Mouse (Mus musculus) ES-E14 (cell line): ENCODE measurements at regions not wholly inside any gene's neighbourhood (a gene's known extent, or its start where the extent isn't known, plus 50 kb on each side); places are given as distances from the start of the nearest gene placed in this dataset.

Source experiments
- HCFC1 ChIP-seq: IDR thresholded peaks from 2 replicates; pipeline ENCODE4 v1.6.1; 2012; ENCODE audit warnings: low read length, inconsistent platforms, borderline replicate concordance; ENCODE audit not compliant: insufficient read depth
- MAFK ChIP-seq: IDR thresholded peaks from 2 replicates; pipeline ENCODE4 v1.6.1; 2014; ENCODE audit warnings: mild to moderate bottlenecking, low read depth, low read length, inconsistent platforms; ENCODE audit not compliant: insufficient read depth
- ZC3H11A ChIP-seq: IDR thresholded peaks from 2 replicates; pipeline ENCODE4 v1.6.1; 2012; ENCODE audit warnings: low read depth, mild to moderate bottlenecking, inconsistent platforms, low read length, borderline replicate concordance
- ZNF384 ChIP-seq: IDR thresholded peaks from 2 replicates; pipeline ENCODE4 v1.6.1; 2012; ENCODE audit warnings: low read depth, low read length, inconsistent platforms

DNA sequence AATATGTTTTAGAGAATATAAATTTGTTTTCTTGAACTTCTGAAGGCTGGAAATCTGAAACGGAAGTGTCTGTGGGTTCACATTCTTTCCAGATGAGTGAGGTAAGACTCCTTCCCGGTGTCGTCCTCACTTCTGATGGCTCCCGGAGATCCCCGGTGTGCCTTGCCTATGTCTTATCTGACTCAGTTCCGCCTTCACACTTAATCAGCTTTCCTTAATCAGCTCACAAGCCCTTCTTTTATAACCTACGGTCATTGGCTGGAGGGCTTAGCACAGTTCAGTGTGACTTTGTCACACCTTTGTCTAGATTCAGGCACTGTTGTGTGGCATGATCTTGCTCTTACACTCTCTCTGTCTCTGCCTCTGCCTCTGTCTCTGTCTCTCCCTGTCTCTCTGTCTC, 269.6 kb downstream of the Cd83 start:
- TF ChIP-seq HCFC1 (no peak), ZNF384 (no peak), MAFK (no peak), ZC3H11A (no peak)
